Mouse (Mus musculus) limb, embryonic 10.5 days (tissue): ENCODE data around the gene Bsn. TPM values are rescaled to one million over a fixed set of nuclear protein-coding genes. Genes with fewer than 3 reads are reported as not detected.
"Not testable (repeated sequence)": the region's sequence is repeated elsewhere in the genome, so short reads cannot be mapped to it uniquely, and the experiment has no call there.

ENCODE experiments used
- DNase-seq: peaks from one replicate; pipeline ENCODE4 v3.0.0-alpha.2; 2017; ENCODE audit warnings: low spot score
- H3K27ac ChIP-seq: fragments of 300-500 bp; sonication (generic); 2 replicates; pipeline ENCODE4 v1.5.1; 2016; ENCODE audit warnings: mild to moderate bottlenecking
- H3K27me3 ChIP-seq: fragments of 300-500 bp; sonication (generic); 2 replicates; pipeline ENCODE4 v1.6.1; 2016; ENCODE audit warnings: low read depth, mild to moderate bottlenecking; ENCODE audit not compliant: poor library complexity, severe bottlenecking
- H3K36me3 ChIP-seq: fragments of 300-500 bp; sonication (generic); 2 replicates; pipeline ENCODE4 v1.6.1; 2016; ENCODE audit warnings: mild to moderate bottlenecking, moderate library complexity
- H3K4me1 ChIP-seq: fragments of 300-500 bp; sonication (generic); 2 replicates; pipeline ENCODE4 v1.6.1; 2016
- H3K4me3 ChIP-seq: fragments of 300-500 bp; sonication (generic); 2 replicates; pipeline ENCODE4 v1.5.1; 2016; ENCODE audit warnings: mild to moderate bottlenecking, moderate library complexity
- H3K9me3 ChIP-seq: fragments of 300-500 bp; sonication (generic); replicated peaks from 2 replicates; pipeline ENCODE4 v1.6.1; 2016; ENCODE audit warnings: mild to moderate bottlenecking
- WGBS: fragments of 180-500 bp; shearing (Covaris S2); methylation state at CpG from one replicate; pipeline ENCODE4 v1.1.7; 2016; 5-methylcytosine and 5-hydroxymethylcytosine counted together
- polyA plus RNA-seq: library from polyadenylated mRNA; unstranded; fragments of >200 nt; fragmentation: Nextera tagmentation; extraction: Ambion mirVana; gene quantifications from 2 replicates; pipeline ENCODE4 v1.2.1, GENCODE M21; 2016

The Bsn gene
- polyA plus RNA-seq, 1 experiment from 2014 or later = 1.7 TPM

DNA sequence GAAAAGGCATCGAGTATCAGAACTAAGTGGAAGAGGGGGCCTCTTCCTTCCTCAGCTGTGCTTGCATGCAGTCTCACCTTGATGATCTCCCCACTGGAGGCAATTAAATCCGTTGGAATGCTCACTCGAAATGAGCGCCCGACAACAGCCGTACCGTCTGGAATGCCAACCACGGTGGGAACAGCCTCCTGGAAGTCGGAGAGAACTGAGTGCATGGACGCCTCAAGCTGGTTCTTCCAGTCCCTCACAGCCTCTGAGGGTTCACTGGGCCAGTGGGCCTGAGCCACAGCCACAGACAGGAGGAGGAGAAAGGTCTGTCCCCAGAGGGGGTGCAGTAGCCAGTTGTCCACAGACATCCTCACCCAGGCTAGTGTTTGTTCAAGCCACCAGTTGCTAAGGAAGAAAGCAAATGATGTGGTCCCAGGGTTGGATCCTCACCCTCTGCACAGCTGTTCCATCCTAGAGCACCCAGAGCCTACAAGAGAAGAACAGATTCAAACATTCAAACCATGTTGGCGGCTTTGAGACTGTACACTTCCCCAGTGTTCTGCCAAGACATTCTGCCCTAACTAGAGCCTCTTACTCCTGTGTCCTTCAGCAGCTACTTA lies 27.9 kb upstream of the Bsn start:
- no peak for DNase-seq
- Histone ChIP-seq H3K4me1 (peaks cover 7% of the 10 kb centered on the region; the same call in 1 of the 2 replicates), H3K27ac (no peak overlapping the region), H3K9me3 (no peaks in the 10 kb centered on the region), H3K27me3 (no peaks in the 10 kb centered on the region), H3K4me3 (no peak overlapping the region), H3K36me3 (peaks cover 26% of the 10 kb centered on the region)
- 82% methylated on average over 11 of the region's 11 CpGs for WGBS

DNA sequence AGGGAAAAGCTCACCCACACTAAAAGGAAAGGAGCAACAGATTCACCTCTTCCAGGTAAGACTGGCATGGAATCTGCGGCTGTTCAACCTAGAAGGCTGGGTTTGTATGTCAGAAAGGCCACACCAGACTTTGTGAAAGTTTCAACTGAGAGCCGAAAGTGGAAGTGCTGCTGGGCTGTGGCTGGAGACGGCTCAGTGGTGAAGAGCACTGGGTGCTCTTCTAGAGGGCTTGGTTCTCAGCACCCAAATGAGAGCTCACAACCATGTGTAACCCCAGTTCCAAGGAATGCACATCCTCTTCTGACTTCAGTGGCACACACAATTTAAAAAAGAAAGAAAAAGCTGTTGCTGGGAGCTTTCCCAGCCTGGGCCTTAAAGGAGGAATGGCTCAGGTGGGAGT lies 27.2 kb upstream of the Bsn start:
- H3K27ac ChIP-seq = no peak overlapping the region
- no peaks in the 10 kb centered on the region for H3K27me3 ChIP-seq
- no peak overlapping the region for H3K4me3 ChIP-seq
- WGBS = 97% methylated on average over 3 of the region's 3 CpGs
- no peak for DNase-seq
- H3K4me1 ChIP-seq = peaks cover 7% of the 10 kb centered on the region; the same call in 1 of the 2 replicates
- peaks cover 26% of the 10 kb centered on the region for H3K36me3 ChIP-seq
- H3K9me3 ChIP-seq = no peaks in the 10 kb centered on the region

DNA sequence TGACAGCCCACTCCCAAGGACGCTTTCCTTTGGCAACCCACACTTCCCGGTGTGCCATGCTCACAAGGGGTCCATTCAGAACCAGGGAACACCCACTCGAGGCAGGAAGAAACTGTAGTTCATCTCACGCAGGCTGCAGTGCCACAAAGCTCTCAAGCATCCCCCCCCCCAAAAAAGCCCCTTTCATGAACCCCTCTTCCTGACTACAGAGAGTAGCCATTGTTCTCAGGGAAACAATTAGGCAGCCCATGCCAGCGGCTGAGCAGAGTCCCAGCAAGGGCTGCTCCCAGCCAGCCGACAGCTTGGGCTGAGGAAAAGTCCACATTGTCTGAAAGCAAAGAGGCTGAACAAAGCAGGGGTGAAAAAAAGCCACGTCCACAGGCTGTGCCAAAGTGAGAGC lies 22.9 kb upstream of the Bsn start:
- DNase-seq = no peak
- H3K36me3 ChIP-seq = peaks cover 44% of the 10 kb centered on the region
- H3K4me1 ChIP-seq = peaks cover 7% of the 10 kb centered on the region; the same call in 1 of the 2 replicates
- H3K4me3 ChIP-seq = no peak overlapping the region
- H3K27ac ChIP-seq = no peak overlapping the region; the same call in 1 of the 2 replicates
- no peaks in the 10 kb centered on the region for H3K9me3 ChIP-seq
- no peaks in the 10 kb centered on the region for H3K27me3 ChIP-seq
- 81% methylated on average over 7 of the region's 7 CpGs for WGBS

DNA sequence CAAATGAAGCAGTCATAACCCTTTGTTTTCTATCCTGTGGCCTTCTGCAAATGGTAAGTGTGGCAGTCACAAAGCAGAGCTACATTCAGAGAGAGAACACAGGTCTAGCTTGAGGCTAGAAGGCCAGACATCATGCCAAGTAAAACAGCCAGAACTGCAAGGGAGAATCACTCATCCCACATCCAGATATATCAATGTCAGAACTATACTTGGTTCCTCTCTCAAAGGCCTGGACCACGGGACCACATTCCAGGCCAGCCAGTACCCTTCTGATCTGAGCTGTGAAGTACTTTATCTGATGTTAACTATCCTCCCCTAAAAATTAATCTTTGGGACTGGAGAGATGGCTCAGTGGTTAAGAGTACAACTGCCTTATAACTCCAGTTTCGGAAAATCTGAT lies 22.2 kb upstream of the Bsn start:
- 82% methylated on average over 2 of the region's 2 CpGs for WGBS

DNA sequence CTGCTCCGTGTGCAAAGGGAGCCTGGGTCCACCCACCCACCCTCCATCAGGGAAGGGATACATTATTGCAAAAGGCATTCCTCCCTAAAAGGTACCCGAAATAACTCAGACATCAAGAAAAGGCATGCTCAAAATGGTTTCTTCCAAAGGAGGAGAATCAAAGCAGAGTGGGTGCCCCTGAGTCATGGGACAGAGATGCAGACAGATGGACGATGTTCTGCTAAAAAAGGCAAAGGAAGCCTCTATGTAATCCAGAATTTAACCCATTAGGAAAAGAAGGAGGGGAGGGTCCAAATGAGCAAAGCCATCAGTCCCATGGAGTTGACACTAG lies 15.4 kb upstream of the Bsn start:
- Histone ChIP-seq H3K27me3 (no peaks in the 10 kb centered on the region), H3K27ac (no peak overlapping the region), H3K4me1 (peaks cover 10% of the 10 kb centered on the region), H3K4me3 (no peak overlapping the region), H3K9me3 (no peaks in the 10 kb centered on the region), H3K36me3 (peaks cover 44% of the 10 kb centered on the region)
- DNase-seq = no peak
- WGBS = 87% methylated on average over 3 of the region's 3 CpGs

More for the DNA sequence above, 22.2 kb upstream of the Bsn start:
- H3K4me1 ChIP-seq = peaks cover 3% of the 10 kb centered on the region; the same call in 1 of the 2 replicates
- no peaks in the 10 kb centered on the region for H3K27me3 ChIP-seq
- H3K27ac ChIP-seq = no peak overlapping the region
- no peaks in the 10 kb centered on the region for H3K9me3 ChIP-seq
- H3K4me3 ChIP-seq = no peak overlapping the region
- peaks cover 44% of the 10 kb centered on the region for H3K36me3 ChIP-seq
- DNase-seq = no peak

DNA sequence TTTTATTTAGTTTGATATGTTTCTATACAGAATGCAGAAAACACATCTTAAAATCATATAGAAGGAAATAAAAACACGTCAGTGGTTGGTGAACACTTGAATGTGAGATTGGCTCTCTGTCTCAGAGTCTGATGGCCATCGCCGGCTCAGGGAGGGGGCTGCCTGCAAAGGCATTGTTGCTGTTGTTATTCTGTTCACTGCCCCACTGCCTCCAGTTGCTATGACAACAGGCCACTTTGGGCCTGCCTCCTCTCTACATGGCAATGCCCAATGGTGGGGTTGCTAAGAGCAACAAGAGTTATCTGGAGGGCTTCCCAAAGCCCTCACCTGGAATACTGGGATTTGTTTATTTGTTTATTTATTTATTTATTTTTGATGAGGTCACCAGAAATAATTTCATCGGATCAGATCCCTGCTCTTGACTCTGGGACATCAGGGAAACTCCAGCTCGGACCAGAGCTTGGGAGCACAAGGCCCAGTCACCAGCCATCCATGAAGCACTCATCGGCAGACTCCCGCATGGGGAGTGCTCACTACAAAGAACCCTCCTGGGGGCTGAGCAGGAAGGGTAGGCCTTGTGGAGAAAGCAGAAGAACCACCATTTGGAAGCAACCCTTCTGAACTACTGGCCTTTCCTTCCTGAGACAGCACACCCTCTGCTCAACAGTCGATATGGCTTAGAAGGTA lies 14.8 kb upstream of the Bsn start:
- H3K27ac ChIP-seq = no peak overlapping the region
- 89% methylated on average over 8 of the region's 8 CpGs for WGBS
- H3K4me3 ChIP-seq = no peak overlapping the region
- peaks cover 14% of the 10 kb centered on the region for H3K4me1 ChIP-seq
- H3K27me3 ChIP-seq = no peaks in the 10 kb centered on the region
- no peaks in the 10 kb centered on the region for H3K9me3 ChIP-seq
- peaks cover 43% of the 10 kb centered on the region for H3K36me3 ChIP-seq
- no peak for DNase-seq

DNA sequence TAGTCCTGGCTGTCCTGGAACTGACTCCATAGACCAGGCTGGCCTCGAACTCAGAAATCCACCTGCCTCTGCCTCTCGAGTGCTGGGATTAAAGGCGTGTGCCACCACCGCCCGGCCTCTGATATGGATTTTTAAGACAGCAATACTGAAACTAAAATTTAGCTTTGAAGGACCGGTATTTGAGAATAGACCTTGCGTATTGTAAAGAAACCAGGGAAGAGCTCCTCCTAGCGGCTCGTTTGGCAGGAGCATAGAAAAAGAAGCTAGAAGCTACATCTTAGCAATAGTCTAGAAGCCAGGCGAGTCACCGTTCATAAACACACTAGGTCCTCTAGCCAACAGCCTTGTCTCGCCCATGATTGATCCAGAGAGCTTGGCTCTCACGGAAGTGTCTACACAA lies 12.8 kb upstream of the Bsn start:
- peak; percentile 61 for DNase-seq
- H3K27ac ChIP-seq = no peak overlapping the region

DNA sequence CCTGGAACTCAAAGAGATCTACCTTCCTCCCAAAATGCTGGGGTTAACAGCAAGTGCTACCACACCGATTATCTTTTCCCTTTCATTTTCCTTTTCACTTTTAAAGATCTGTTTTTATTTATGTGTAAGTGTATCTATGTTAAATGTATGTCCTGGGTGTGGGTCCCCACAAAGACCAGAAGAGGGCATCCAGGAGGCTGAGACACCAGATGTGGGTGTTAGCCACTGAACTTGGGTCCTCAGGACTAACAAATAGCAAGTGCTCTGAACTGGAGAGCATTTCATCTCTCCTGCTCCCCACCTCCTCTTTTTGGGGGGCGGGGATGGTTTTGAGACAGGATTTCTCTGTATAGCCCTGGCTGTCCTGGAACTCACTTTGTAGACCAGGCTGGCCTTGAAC lies 12.0 kb upstream of the Bsn start:
- DNase-seq = no peak
- no peak overlapping the region for H3K4me3 ChIP-seq
- H3K27ac ChIP-seq = no peak overlapping the region
- 98% methylated on average over 2 of the region's 2 CpGs for WGBS
- H3K36me3 ChIP-seq = peaks cover 15% of the 10 kb centered on the region
- H3K27me3 ChIP-seq = no peaks in the 10 kb centered on the region
- peaks cover 20% of the 10 kb centered on the region for H3K4me1 ChIP-seq
- no peaks in the 10 kb centered on the region for H3K9me3 ChIP-seq

More for the DNA sequence above, 12.8 kb upstream of the Bsn start:
- Histone ChIP-seq H3K4me1 (peaks cover 14% of the 10 kb centered on the region), H3K4me3 (no peak overlapping the region), H3K36me3 (peaks cover 23% of the 10 kb centered on the region), H3K9me3 (no peaks in the 10 kb centered on the region), H3K27me3 (no peaks in the 10 kb centered on the region)
- 45% methylated on average over 13 of the region's 13 CpGs for WGBS

DNA sequence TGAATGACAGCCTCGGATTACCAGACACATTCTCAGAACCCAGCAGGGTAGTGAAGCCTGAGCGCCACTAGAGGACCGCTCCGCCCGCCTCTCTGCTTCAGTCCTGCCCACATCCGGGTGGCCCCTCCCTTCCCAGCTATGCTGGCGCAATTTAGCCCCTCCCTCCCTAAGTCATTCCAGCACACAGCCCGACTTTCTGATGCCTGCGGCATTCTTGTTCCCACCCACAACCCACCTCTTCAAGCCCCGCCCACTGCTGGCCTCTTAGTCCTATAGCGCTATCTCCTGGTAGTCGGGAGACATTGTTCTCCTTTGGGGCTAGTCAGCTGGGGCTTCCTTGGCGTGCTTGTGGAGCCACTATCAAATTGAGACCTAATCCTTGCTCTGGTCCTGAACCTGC lies 11.0 kb upstream of the Bsn start:
- DNase-seq = peak; percentile 92
- Histone ChIP-seq H3K9me3 (no peaks in the 10 kb centered on the region), H3K4me1 (peaks cover 24% of the 10 kb centered on the region), H3K27me3 (no peaks in the 10 kb centered on the region), H3K4me3 (peak overlapping the region; percentile 34), H3K36me3 (peaks cover 7% of the 10 kb centered on the region), H3K27ac (peak overlapping the region; percentile 50; the same call in 1 of the 2 replicates)
- WGBS = 2% methylated on average over 13 of the region's 13 CpGs

DNA sequence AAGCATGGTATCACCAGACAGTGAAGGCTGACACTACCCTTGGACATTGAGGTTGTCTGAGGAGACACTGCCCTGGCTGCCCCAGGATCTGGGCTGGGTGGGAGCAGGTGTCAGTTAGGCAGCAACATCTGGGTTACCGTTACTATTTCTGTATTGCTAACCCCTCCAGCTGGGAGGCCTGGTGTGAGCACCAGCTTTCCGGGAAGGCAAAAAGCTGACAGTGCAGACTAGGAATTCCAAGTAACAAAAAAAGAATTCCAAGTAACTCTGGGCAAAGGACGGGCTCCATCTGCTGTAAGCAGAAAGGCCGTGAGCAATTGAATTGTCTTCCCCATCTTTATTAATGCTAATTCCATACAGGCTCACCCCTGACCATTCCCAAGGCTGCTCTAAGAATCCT lies 8.4 kb upstream of the Bsn start:
- Histone ChIP-seq H3K27me3 (no peaks in the 10 kb centered on the region), H3K36me3 (no peaks in the 10 kb centered on the region), H3K27ac (no peak overlapping the region), H3K4me3 (no peak overlapping the region), H3K4me1 (peaks cover 24% of the 10 kb centered on the region), H3K9me3 (no peaks in the 10 kb centered on the region)
- 85% methylated on average over 4 of the region's 4 CpGs for WGBS
- no peak for DNase-seq

DNA sequence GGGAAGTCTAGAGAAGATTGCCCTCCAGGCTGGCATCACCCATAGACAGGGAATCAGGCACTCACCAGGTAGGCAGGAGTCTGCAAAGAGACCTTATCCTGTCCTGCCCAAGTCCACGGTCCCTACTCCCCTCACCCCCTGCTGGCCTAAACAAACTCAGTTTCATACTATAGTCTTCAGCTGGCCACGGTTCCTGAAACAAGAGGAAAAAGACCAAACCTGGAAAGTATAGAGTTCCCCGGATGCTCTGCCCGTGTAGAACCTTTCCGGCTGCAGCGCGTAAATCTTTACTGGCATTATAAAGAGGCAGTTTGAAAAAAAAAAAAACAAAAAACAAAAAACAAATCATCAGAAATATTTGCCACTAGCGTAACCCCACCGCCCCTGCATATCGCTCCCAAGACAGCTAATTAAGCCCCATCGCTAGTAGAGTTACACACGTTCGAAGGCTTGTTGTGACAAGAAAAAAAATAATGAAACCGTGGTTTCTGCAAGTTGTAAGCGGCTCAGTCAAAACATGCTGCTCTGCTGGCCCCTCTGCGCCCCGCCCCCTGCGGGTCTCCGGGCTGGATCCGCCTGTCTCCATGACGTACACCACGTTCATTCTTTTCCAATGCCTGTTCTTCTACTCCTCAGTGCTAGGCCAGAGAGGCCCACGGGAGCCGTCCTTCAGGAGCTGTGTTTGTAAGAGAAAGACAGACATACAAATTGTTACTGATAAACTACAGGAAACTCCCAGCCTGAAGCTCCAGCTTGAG lies 6.9 kb upstream of the Bsn start:
- peak overlapping the region; percentile 23 for H3K4me3 ChIP-seq
- H3K27me3 ChIP-seq = 0 out of 2 replicates have a peak, but pooled peaks cover 4% of the 10 kb centered on the region
- DNase-seq = peak; percentile 57
- no peaks in the 10 kb centered on the region for H3K9me3 ChIP-seq
- peaks cover 24% of the 10 kb centered on the region for H3K4me1 ChIP-seq
- no peaks in the 10 kb centered on the region for H3K36me3 ChIP-seq
- 32% methylated on average over 24 of the region's 24 CpGs for WGBS
- peak overlapping the region; percentile 12; the same call in 1 of the 2 replicates for H3K27ac ChIP-seq

DNA sequence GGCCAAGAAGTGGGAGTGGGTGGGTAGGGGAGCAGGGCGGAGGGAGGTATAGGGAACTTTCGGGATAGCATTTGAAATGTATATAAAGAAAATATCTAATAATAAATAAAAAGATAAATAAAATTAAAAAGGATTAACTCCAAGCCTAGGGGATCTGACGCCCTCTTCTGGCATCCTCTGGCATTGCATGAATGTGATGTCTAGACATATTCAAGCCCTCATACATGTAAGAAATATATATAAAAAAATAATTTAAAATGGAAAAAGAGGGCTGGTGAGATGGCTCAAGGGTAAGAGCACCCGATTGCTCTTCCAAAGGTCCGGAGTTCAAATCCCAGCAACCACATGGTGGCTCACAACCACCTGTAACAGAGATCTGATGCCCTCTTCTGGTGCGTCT lies 6.0 kb upstream of the Bsn start:
- not testable (repeated sequence) for H3K9me3 ChIP-seq, H3K36me3 ChIP-seq, H3K27me3 ChIP-seq, H3K27ac ChIP-seq, H3K4me3 ChIP-seq, DNase-seq
- peaks cover 21% of the 10 kb centered on the region for H3K4me1 ChIP-seq
- WGBS = 69% methylated on average over 6 of the region's 6 CpGs

DNA sequence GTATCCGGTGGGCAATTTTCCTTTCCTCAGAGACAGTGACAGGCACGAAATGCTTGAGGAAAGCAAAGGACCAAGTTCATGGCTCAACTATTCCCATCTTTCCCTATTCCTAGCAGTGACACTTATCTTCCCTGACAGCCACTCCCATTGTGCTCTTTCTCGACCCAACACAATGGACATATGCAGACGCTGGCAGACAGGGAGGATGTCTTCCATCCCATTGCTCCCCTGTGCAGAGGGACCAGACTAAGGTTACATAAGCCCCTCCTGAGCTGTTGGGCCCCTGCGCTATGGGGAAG lies 747 bp downstream of the Bsn start:
- peaks cover 12% of the 10 kb centered on the region for H3K4me1 ChIP-seq
- DNase-seq = no peak
- peak overlapping the region; percentile 68 for H3K4me3 ChIP-seq
- no peaks in the 10 kb centered on the region for H3K9me3 ChIP-seq
- H3K27me3 ChIP-seq = peaks cover 46% of the 10 kb centered on the region
- H3K27ac ChIP-seq = no peak overlapping the region
- no peaks in the 10 kb centered on the region for H3K36me3 ChIP-seq
- 57% methylated on average over 5 of the region's 5 CpGs for WGBS
